Mouse (Mus musculus): ENCODE data around the gene Ppa1. TPM values are rescaled to one million over a fixed set of nuclear protein-coding genes. Genes with fewer than 3 reads are reported as not detected.

Ppa1 gene
- total RNA-seq, 1 experiment: 262 TPM

DNA sequence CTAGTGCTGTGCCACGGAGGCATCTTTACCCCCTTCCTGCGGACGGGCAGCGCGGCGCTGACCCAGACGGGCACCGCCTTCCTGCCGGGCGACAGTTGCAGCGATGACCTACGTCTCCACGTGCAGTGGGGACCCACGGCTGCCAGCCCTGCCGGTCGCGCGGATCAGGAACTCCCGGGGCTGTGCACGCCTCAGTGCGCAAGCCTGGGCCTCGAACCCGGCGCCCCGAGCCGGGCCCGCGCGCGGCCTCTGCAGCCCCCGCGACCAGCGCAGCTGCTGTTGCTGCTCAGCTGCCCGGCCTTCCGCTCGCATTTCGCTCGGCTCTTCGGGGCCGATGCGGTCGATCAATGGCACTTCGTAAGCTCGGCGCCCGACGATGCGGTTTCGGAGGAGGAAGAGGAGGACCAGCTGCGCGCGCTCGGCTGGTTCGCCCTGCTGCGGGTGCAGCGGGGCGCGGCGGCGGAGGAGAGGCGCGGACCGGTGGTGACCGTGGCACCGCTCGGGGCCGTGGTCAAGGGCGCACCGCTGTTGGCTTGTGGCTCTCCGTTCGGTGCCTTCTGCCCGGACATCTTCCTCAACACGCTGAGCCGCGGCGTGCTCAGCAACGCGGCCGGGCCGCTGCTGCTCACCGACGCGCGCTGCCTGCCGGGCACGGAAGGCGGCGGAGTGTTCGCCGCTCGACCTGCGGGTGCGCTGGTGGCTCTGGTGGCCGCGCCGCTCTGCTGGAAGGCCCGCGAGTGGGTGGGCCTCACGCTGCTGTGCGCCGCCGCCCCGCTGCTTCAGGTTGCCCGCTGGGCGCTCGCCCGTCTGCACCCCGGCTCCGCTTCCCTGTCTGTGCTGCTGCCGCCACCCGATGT, 47.6 kb downstream of the Ppa1 start:
- peaks cover 0 to 1% of the 10 kb centered on the region in 2 experiments; a peak in 1 of 4 replicates for H3K4me1 ChIP-seq (ENCODE audit: control insufficient read depth in 2 of 2, insufficient read depth in 2 of 2, low read length in 2 of 2, poor library complexity in 1 of 2)
- no peaks in the 10 kb centered on the region for H3K9me3 ChIP-seq (ENCODE audit: control insufficient read depth, insufficient read depth, low read depth, low read length)
- H3K9ac ChIP-seq (ENCODE audit: insufficient read depth, low read depth, low read length, poor library complexity, severe bottlenecking): peak overlapping the region; percentile 88
- no peak for DNase-seq (ENCODE audit: low read depth, low spot score)
- TF ChIP-seq ZC3H11A (IDR thresholded peaks at IDR 0.05; ENCODE audit: borderline replicate concordance, low read depth, low read length) (no peak), MAFK (IDR thresholded peaks at IDR 0.05; ENCODE audit: insufficient read depth, low read depth, low read length) (no peak), HCFC1 (IDR thresholded peaks at IDR 0.05; ENCODE audit: borderline replicate concordance, insufficient read depth, low read length) (no peak), CHD2 (IDR thresholded peaks at IDR 0.05; ENCODE audit: low read depth, low read length) (no peak), ZNF384 (IDR thresholded peaks at IDR 0.05; ENCODE audit: low read depth, low read length) (no peak)
- peaks cover 15% of the 10 kb centered on the region for H3K36me3 ChIP-seq (ENCODE audit: control insufficient read depth, insufficient read depth, low read length, poor library complexity, severe bottlenecking)
- H3K27ac ChIP-seq (ENCODE audit: insufficient read depth, low read depth, low read length, poor library complexity, severe bottlenecking): no peak overlapping the region
- peak overlapping the region; percentile 89 to 96 for H3K4me3 ChIP-seq (ENCODE audit: insufficient read depth in 1 of 2, low read depth in 1 of 2, low read length in 2 of 2, poor library complexity in 1 of 2, severe bottlenecking in 1 of 2)
- in situ Hi-C loops (cut with MboI; ENCODE audit: low sequenced_read_pairs in 2 of 2, unreplicated experiment in 2 of 2): no loop called here

- Histone ChIP-seq H3K4me1 (ENCODE audit: control insufficient read depth in 2 of 2, insufficient read depth in 2 of 2, low read length in 2 of 2, poor library complexity in 1 of 2) (peaks cover 0 to 1% of the 10 kb centered on the region in 2 experiments; a peak in 1 of 4 replicates), H3K27ac (ENCODE audit: insufficient read depth, low read depth, low read length, poor library complexity, severe bottlenecking) (no peak overlapping the region), H3K4me3 (ENCODE audit: insufficient read depth in 1 of 2, low read depth in 1 of 2, low read length in 2 of 2, poor library complexity in 1 of 2, severe bottlenecking in 1 of 2) (peak overlapping the region; percentile 89 to 96), H3K9me3 (ENCODE audit: control insufficient read depth, insufficient read depth, low read depth, low read length) (no peaks in the 10 kb centered on the region), H3K9ac (ENCODE audit: insufficient read depth, low read depth, low read length, poor library complexity, severe bottlenecking) (peak overlapping the region; percentile 88), H3K36me3 (ENCODE audit: control insufficient read depth, insufficient read depth, low read length, poor library complexity, severe bottlenecking) (peaks cover 10% of the 10 kb centered on the region)
- in situ Hi-C loops (cut with MboI; ENCODE audit: low sequenced_read_pairs in 2 of 2, unreplicated experiment in 2 of 2): no loop called here
- DNase-seq (ENCODE audit: low read depth, low spot score): no peak
- no peak for TF ChIP-seq ZC3H11A (IDR thresholded peaks at IDR 0.05; ENCODE audit: borderline replicate concordance, low read depth, low read length)
- no peak for TF ChIP-seq ZNF384 (IDR thresholded peaks at IDR 0.05; ENCODE audit: low read depth, low read length)
- no peak for TF ChIP-seq CHD2 (IDR thresholded peaks at IDR 0.05; ENCODE audit: low read depth, low read length)
Observed at GRCm38 (mm10) chr10:61696560-61696823, 48.1 kb downstream of the Ppa1 start.

GRCm38 (mm10) chr10:61697028-61697427, 48.7 kb downstream of the Ppa1 start:
- Histone ChIP-seq H3K9me3 (ENCODE audit: control insufficient read depth, insufficient read depth, low read depth, low read length) (no peaks in the 10 kb centered on the region), H3K4me3 (ENCODE audit: insufficient read depth in 1 of 2, low read depth in 1 of 2, low read length in 2 of 2, poor library complexity in 1 of 2, severe bottlenecking in 1 of 2) (peak overlapping the region; percentile 89 to 96; a peak in 3 of 4 replicates), H3K27ac (ENCODE audit: insufficient read depth, low read depth, low read length, poor library complexity, severe bottlenecking) (no peak overlapping the region), H3K4me1 (ENCODE audit: control insufficient read depth in 2 of 2, insufficient read depth in 2 of 2, low read length in 2 of 2, poor library complexity in 1 of 2) (peaks cover 0 to 1% of the 10 kb centered on the region in 2 experiments; a peak in 1 of 4 replicates), H3K9ac (ENCODE audit: insufficient read depth, low read depth, low read length, poor library complexity, severe bottlenecking) (peak overlapping the region; percentile 88; the same call in 1 of the 2 replicates), H3K36me3 (ENCODE audit: control insufficient read depth, insufficient read depth, low read length, poor library complexity, severe bottlenecking) (peaks cover 11% of the 10 kb centered on the region; the same call in 1 of the 2 replicates)
- in situ Hi-C loops (cut with MboI; ENCODE audit: low sequenced_read_pairs in 2 of 2, unreplicated experiment in 2 of 2): no loop called here
- no peak for TF ChIP-seq HCFC1 (IDR thresholded peaks at IDR 0.05; ENCODE audit: borderline replicate concordance, insufficient read depth, low read length)
- no peak for TF ChIP-seq CHD2 (IDR thresholded peaks at IDR 0.05; ENCODE audit: low read depth, low read length)
- no peak for TF ChIP-seq MAFK (IDR thresholded peaks at IDR 0.05; ENCODE audit: insufficient read depth, low read depth, low read length)
- no peak for TF ChIP-seq ZNF384 (IDR thresholded peaks at IDR 0.05; ENCODE audit: low read depth, low read length)
- TF ChIP-seq ZC3H11A (IDR thresholded peaks at IDR 0.05; ENCODE audit: borderline replicate concordance, low read depth, low read length): no peak
- no peak for DNase-seq (ENCODE audit: low read depth, low spot score)

- no peak overlapping the region for H3K27ac ChIP-seq (ENCODE audit: insufficient read depth, low read depth, low read length, poor library complexity, severe bottlenecking)
- no peaks in the 10 kb centered on the region for H3K9me3 ChIP-seq (ENCODE audit: control insufficient read depth, insufficient read depth, low read depth, low read length)
- no peak for TF ChIP-seq ZC3H11A (IDR thresholded peaks at IDR 0.05; ENCODE audit: borderline replicate concordance, low read depth, low read length)
- TF ChIP-seq ZNF384 (IDR thresholded peaks at IDR 0.05; ENCODE audit: low read depth, low read length): no peak
- no peak for TF ChIP-seq MAFK (IDR thresholded peaks at IDR 0.05; ENCODE audit: insufficient read depth, low read depth, low read length)
- no peak for TF ChIP-seq CHD2 (IDR thresholded peaks at IDR 0.05; ENCODE audit: low read depth, low read length)
- TF ChIP-seq HCFC1 (IDR thresholded peaks at IDR 0.05; ENCODE audit: borderline replicate concordance, insufficient read depth, low read length): no peak
- in situ Hi-C loops (cut with MboI; ENCODE audit: low sequenced_read_pairs in 2 of 2, unreplicated experiment in 2 of 2): no loop called here
- H3K4me1 ChIP-seq (ENCODE audit: control insufficient read depth in 2 of 2, insufficient read depth in 2 of 2, low read length in 2 of 2, poor library complexity in 1 of 2): no peaks in the 10 kb centered on the region
- no peak for DNase-seq (ENCODE audit: low read depth, low spot score)
- H3K9ac ChIP-seq (ENCODE audit: insufficient read depth, low read depth, low read length, poor library complexity, severe bottlenecking): no peak overlapping the region
- H3K4me3 ChIP-seq (ENCODE audit: insufficient read depth in 1 of 2, low read depth in 1 of 2, low read length in 2 of 2, poor library complexity in 1 of 2, severe bottlenecking in 1 of 2): no peak overlapping the region
- H3K36me3 ChIP-seq (ENCODE audit: control insufficient read depth, insufficient read depth, low read length, poor library complexity, severe bottlenecking): peaks cover 3% of the 10 kb centered on the region; the same call in 1 of the 2 replicates
Observed at GRCm38 (mm10) chr10:61704663-61705062, 56.3 kb downstream of the Ppa1 start.
